Mouse (Mus musculus) liver, adult (tissue): Measurements from ENCODE around the gene Mettl26.
A peak's percentile ranks its signal among the peaks of the same experiment; 100 is the strongest.

Source experiments
- GATA4 ChIP-seq: IDR thresholded peaks from 2 replicates; pipeline ENCODE4 v1.6.1; 2014; ENCODE audit warnings: mild to moderate bottlenecking, low read length; ENCODE audit not compliant: insufficient replicate concordance

The Mettl26 gene

DNA sequence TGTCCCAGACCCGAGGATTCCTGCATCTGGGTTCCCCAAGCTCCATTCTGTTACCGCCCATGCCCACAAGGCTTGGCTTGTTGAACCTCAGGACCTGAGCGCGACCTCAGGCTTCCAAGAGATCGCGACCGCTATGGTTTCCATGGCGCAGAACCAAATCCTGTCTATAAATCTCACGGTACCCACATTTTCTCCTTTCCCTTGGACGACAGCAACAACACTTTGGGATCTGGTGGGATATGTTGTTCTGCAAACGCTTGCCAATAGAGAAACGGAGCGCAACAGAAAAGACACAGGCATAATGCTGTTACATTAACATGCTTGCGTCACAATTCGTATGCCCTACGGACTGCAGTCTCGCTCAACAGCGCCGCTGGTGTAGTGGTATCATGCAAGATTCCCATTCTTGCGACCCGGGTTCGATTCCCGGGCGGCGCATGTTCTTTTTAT is at the start of gene Mettl26:
Mettl26 (plus strand) TSS at position 354 of the 450 bp plus-strand sequence.
- no peak for TF ChIP-seq GATA4

GRCm38 (mm10) chr17:25825311-25825710 is 49.6 kb upstream of the Mettl26 start:
- no peak for TF ChIP-seq GATA4

DNA sequence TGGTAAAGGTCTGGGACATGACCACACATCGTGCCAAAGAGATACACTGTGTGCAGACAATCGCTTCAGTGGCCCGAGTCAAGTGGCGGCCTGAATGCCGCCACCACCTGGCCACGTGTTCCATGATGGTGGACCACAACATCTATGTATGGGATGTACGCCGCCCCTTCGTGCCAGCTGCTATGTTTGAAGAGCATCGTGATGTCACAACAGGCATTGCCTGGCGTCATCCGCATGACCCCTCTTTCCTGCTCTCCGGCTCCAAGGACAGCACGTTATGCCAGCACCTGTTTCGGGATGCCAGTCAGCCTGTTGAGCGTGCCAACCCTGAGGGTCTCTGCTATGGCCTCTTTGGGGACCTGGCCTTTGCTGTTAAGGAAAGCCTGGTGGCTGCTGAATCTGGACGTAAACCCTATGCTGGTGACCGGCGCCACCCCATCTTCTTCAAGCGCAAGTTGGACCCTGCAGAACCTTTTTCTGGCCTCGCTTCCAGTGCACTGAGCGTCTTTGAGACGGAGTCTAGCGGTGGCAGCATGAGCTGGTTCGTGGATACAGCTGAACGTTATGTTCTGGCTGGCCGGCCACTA is 48.8 kb upstream of the Mettl26 start:
- TF ChIP-seq GATA4, result no peak

DNA sequence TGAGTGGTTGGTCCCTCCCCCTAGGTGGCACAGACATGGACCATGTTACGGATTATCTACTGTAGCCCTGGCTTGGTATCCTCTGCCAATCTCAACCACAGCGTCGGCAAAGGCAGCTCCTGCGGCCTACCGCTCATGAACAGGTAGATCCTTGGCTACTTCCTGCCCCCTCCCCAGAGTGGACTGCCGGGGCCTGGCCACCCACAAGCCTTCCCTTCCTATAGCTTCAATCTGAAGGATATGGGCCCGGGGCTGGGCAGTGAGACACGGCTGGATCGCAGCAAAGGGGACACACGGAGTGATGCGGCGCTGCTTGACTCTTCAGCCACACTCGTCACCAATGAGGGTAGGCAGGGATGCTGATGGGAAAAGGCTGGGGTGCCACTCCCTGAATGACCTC is 47.9 kb upstream of the Mettl26 start:
- TF ChIP-seq GATA4, result no peak

- no peak for TF ChIP-seq GATA4
These were observed 47.2 kb upstream of the Mettl26 start for GRCm38 (mm10) chr17:25827546-25828222.

DNA sequence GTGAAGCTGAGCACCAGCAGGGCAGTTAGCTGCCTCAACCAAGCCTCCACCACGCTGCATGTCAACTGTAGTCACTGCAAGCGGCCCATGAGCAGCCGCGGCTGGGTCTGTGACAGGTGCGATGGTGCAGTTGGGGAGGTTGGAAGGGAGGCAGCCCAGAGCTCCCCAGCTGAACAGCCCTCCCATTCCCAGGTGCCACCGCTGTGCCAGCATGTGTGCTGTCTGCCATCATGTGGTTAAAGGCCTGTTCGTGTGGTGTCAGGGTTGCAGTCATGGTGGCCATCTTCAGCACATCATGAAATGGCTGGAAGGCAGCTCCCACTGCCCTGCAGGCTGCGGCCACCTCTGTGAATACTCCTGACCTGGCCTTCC is 46.7 kb upstream of the Mettl26 start:
- TF ChIP-seq GATA4, result no peak

DNA sequence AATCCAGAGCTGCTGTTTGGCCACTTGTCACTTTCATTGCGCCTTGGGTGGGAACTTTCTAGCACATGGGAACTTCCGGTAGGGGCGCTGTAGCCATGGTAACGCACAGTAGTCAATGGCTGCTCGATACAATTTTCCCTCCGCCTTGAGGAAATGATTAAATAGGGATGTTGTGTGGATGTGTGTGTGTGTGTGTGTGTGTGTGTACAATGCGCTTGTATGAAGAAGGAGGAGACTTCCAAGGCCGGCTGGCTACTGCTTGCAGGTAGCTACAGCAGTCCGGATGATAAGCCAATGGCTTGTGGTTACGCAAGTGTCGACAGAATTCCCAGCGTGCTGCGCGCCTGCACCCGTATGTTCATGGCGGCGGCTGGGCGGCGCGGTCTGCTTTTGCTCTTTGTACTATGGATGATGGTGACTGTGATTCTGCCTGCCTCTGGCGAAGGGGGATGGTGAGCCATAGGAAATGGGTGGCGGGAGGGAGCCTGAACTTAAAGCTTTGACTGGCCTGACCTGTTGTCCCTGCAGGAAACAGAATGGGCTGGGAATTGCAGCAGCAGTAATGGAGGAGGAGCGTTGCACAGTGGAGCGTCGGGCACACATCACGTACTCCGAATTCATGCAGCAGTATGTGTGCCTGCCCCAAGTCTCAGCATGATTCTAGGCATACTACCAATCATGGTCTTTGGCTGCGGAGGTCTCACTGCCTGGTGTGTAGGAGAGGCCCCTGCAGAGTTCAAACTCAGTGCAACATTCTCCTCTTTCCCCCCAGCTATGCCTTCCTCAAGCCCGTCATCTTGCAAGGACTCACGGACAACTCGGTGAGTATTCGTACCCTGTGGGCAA is 45.9 kb upstream of the Mettl26 start, which contains the start of gene Jmjd8:
Jmjd8 (plus strand) TSS at position 156 of the 846 bp plus-strand sequence.
- TF ChIP-seq GATA4, result peak; percentile 79; the same call in 1 of the 2 replicates

DNA sequence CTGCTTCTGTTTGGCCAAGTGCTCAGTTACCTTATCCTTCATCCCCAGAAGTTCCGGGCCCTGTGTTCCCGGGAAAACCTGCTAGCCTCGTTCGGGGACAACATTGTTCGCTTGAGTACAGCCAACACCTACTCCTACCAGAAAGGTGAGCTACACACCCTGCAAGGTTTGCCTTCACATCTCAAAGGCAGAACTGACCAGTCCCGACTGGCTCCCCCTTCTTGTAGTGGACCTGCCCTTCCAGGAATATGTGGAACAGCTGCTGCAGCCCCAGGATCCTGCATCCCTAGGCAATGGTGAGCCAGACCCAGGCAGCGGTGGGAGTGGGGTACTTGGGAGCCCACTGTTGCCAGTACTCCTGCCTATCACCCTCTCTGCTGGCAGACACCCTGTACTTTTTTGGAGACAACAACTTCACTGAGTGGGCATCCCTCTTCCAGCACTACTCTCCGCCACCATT is 45.3 kb upstream of the Mettl26 start:
- no peak for TF ChIP-seq GATA4

GRCm38 (mm10) chr17:25830200-25830753 is 44.6 kb upstream of the Mettl26 start:
- TF ChIP-seq GATA4, result no peak

GRCm38 (mm10) chr17:25830806-25831431 is 44.0 kb upstream of the Mettl26 start:
- no peak for TF ChIP-seq GATA4

- TF ChIP-seq GATA4, result no peak
These were observed 43.2 kb upstream of the Mettl26 start for GRCm38 (mm10) chr17:25831451-25832281.

- peak; percentile 28; the same call in 1 of the 2 replicates for TF ChIP-seq GATA4
These were observed 42.2 kb upstream of the Mettl26 start for GRCm38 (mm10) chr17:25832436-25833290.

GRCm38 (mm10) chr17:25833291-25833663 is 41.6 kb upstream of the Mettl26 start, which contains the start of gene Stub1:
TSS of gene Stub1 (minus strand) at chr17:25833404.
- no peak for TF ChIP-seq GATA4
